Mouse (Mus musculus) CH12.LX (cell line): ENCODE data around the gene Gng3. TPM values are rescaled to one million over a fixed set of nuclear protein-coding genes. Genes with fewer than 3 reads are reported as not detected.

Source experiments
- DNase-seq: peaks from one replicate; pipeline ENCODE4 v3.0.0-alpha.2; 2013; ENCODE audit errors: extremely low read depth
- H3K27ac ChIP-seq: 2 replicates; pipeline ENCODE4 v1.5.1; 2012; ENCODE audit warnings: low read depth, mild to moderate bottlenecking, control low read depth, moderate library complexity; ENCODE audit not compliant: insufficient read depth
- H3K27me3 ChIP-seq: replicated peaks from 2 replicates; pipeline ENCODE3; 2012; ENCODE audit warnings: inconsistent platforms
- H3K36me3 ChIP-seq, 2 experiments: replicated peaks in 1 of 2; 2 replicates each; pipeline versions ENCODE3 to v1.6.1; 2012; ENCODE audit warnings: inconsistent platforms in 1 of 2, low read length in 1 of 2, mild to moderate bottlenecking in 1 of 2, mixed read lengths in 1 of 2, moderate library complexity in 1 of 2; ENCODE audit not compliant: control insufficient read depth in 1 of 2, insufficient read depth in 1 of 2
- H3K4me1 ChIP-seq, 2 experiments: 2 replicates each; pipeline ENCODE4 v1.6.1; 2012; ENCODE audit warnings: inconsistent platforms in 1 of 2, moderate library complexity in 1 of 2; ENCODE audit not compliant: insufficient read depth in 2 of 2, control insufficient read depth in 1 of 2
- H3K4me2 ChIP-seq: 2 replicates; pipeline ENCODE4 v1.6.1; 2012; ENCODE audit warnings: low read depth, mild to moderate bottlenecking, control low read depth; ENCODE audit not compliant: poor library complexity, insufficient read depth, severe bottlenecking
- H3K4me3 ChIP-seq, 3 experiments: fragments of 150-350 bp in 1 of 3; sonication (generic) in 1 of 3; replicated peaks in 1 of 3; 2 replicates each; pipeline versions ENCODE3 to v1.5.1; 2011 to 2012; ENCODE audit warnings: low read depth in 2 of 3, low read length in 2 of 3, mild to moderate bottlenecking in 2 of 3, moderate library complexity in 2 of 3, control low read depth in 1 of 3, improper control_type of control experiment in 1 of 3, inconsistent platforms in 1 of 3, mixed read lengths in 1 of 3; ENCODE audit not compliant: poor library complexity in 1 of 3
- H3K79me2 ChIP-seq: replicated peaks from 2 replicates; pipeline ENCODE4 v1.6.1; 2012; ENCODE audit warnings: mild to moderate bottlenecking, moderate library complexity; ENCODE audit not compliant: control insufficient read depth, poor library complexity, insufficient read depth, severe bottlenecking; ENCODE audit errors: extremely low read depth
- H3K9ac ChIP-seq: 2 replicates; pipeline ENCODE4 v1.6.1; 2012; ENCODE audit warnings: low read depth, mild to moderate bottlenecking, control low read depth, moderate library complexity; ENCODE audit not compliant: insufficient read depth
- H3K9me3 ChIP-seq: replicated peaks from 2 replicates; pipeline ENCODE3; 2012; ENCODE audit warnings: low read length, inconsistent platforms, mixed read lengths
- BHLHE40 ChIP-seq: IDR thresholded peaks from 2 replicates; pipeline ENCODE4 v1.6.1; 2011; ENCODE audit warnings: mild to moderate bottlenecking, low read depth, low read length, improper control_type of control experiment
- CHD1 ChIP-seq: IDR thresholded peaks from 2 replicates; pipeline ENCODE4 v1.6.1; 2012; ENCODE audit warnings: low read depth, low read length, improper control_type of control experiment, inconsistent platforms
- CHD2 ChIP-seq: IDR thresholded peaks from 2 replicates; pipeline ENCODE4 v1.6.1; 2011; ENCODE audit warnings: low read length, improper control_type of control experiment
- CTCF ChIP-seq, 2 experiments: IDR thresholded peaks in 1 of 2; conservative IDR thresholded peaks in 1 of 2; 2 replicates each; pipeline ENCODE4 v1.5.1; 2011 to 2012; ENCODE audit warnings: low read depth in 2 of 2, low read length in 2 of 2, improper control_type of control experiment in 1 of 2, inconsistent platforms in 1 of 2, mild to moderate bottlenecking in 1 of 2, moderate library complexity in 1 of 2
- E2F4 ChIP-seq: IDR thresholded peaks from 2 replicates; pipeline ENCODE4 v1.6.1; 2011; ENCODE audit warnings: low read depth, low read length, improper control_type of control experiment; ENCODE audit not compliant: insufficient replicate concordance
- ELF1 ChIP-seq: IDR thresholded peaks from 2 replicates; pipeline ENCODE4 v1.6.1; 2014; ENCODE audit warnings: low read depth, mild to moderate bottlenecking, inconsistent platforms, low read length, improper control_type of control experiment
- EP300 ChIP-seq: IDR thresholded peaks from 2 replicates; pipeline ENCODE4 v1.6.1; 2011; ENCODE audit warnings: low read length, improper control_type of control experiment
- ETS1 ChIP-seq: conservative IDR thresholded peaks from 2 replicates; pipeline ENCODE4 v1.6.1; 2012; ENCODE audit warnings: low read depth, mild to moderate bottlenecking, inconsistent platforms, low read length, improper control_type of control experiment, moderate library complexity
- HCFC1 ChIP-seq: IDR thresholded peaks from 2 replicates; pipeline ENCODE4 v1.6.1; 2012; ENCODE audit warnings: low read depth, mild to moderate bottlenecking, inconsistent platforms, low read length, improper control_type of control experiment
- KAT2A ChIP-seq: IDR thresholded peaks from 2 replicates; pipeline ENCODE4 v1.6.1; 2012; ENCODE audit warnings: low read length, improper control_type of control experiment, inconsistent platforms; ENCODE audit not compliant: insufficient replicate concordance
- MAFK ChIP-seq: IDR thresholded peaks from 2 replicates; pipeline ENCODE4 v1.6.1; 2011; ENCODE audit warnings: low read length, improper control_type of control experiment; ENCODE audit not compliant: insufficient replicate concordance
- MAX ChIP-seq: IDR thresholded peaks from 2 replicates; pipeline ENCODE4 v1.6.1; 2011; ENCODE audit warnings: low read length, improper control_type of control experiment
- MAZ ChIP-seq: IDR thresholded peaks from 2 replicates; pipeline ENCODE4 v1.6.1; 2012; ENCODE audit warnings: low read depth, mild to moderate bottlenecking, inconsistent platforms, low read length, improper control_type of control experiment, moderate library complexity
- MEF2A ChIP-seq: IDR thresholded peaks from 2 replicates; pipeline ENCODE4 v1.6.1; 2014; ENCODE audit warnings: low read depth, mild to moderate bottlenecking, inconsistent platforms, low read length, improper control_type of control experiment, borderline replicate concordance
- MYC ChIP-seq: IDR thresholded peaks from 2 replicates; pipeline ENCODE4 v1.6.1; 2011; ENCODE audit warnings: low read depth, mild to moderate bottlenecking, improper control_type of control experiment, low read length
- NELFE ChIP-seq: IDR thresholded peaks from 2 replicates; pipeline ENCODE4 v1.6.1; 2011; ENCODE audit warnings: low read depth, low read length, improper control_type of control experiment
- PAX5 ChIP-seq: IDR thresholded peaks from 2 replicates; pipeline ENCODE4 v1.6.1; 2012; ENCODE audit warnings: low read length, inconsistent platforms, mixed read lengths
- POLR2A ChIP-seq: IDR thresholded peaks from 2 replicates; pipeline ENCODE4 v1.6.1; 2011; ENCODE audit warnings: low read depth, mild to moderate bottlenecking, improper control_type of control experiment, low read length
- POLR2AphosphoS2 ChIP-seq: IDR thresholded peaks from 2 replicates; pipeline ENCODE4 v1.6.1; 2011; ENCODE audit warnings: low read depth, low read length, improper control_type of control experiment
- RAD21 ChIP-seq: IDR thresholded peaks from 2 replicates; pipeline ENCODE4 v1.6.1; 2011; ENCODE audit warnings: low read depth, mild to moderate bottlenecking, low read length, improper control_type of control experiment, moderate library complexity
- RCOR1 ChIP-seq: conservative IDR thresholded peaks from 2 replicates; pipeline ENCODE4 v1.6.1; 2012; ENCODE audit warnings: low read depth, mild to moderate bottlenecking, inconsistent platforms, low read length, improper control_type of control experiment
- SIN3A ChIP-seq: IDR thresholded peaks from 2 replicates; pipeline ENCODE4 v1.6.1; 2012; ENCODE audit warnings: low read length, improper control_type of control experiment, inconsistent platforms
- TBP ChIP-seq: conservative IDR thresholded peaks from 2 replicates; pipeline ENCODE4 v1.6.1; 2011; ENCODE audit warnings: low read depth, low read length, improper control_type of control experiment
- TCF12 ChIP-seq: IDR thresholded peaks from 2 replicates; pipeline ENCODE4 v1.6.1; 2014; ENCODE audit warnings: low read depth, mild to moderate bottlenecking, inconsistent platforms, low read length, improper control_type of control experiment
- UBTF ChIP-seq: IDR thresholded peaks from 2 replicates; pipeline ENCODE4 v1.6.1; 2012; ENCODE audit warnings: low read depth, mild to moderate bottlenecking, inconsistent platforms, low read length, improper control_type of control experiment, moderate library complexity
- USF1 ChIP-seq: IDR thresholded peaks from 2 replicates; pipeline ENCODE4 v1.6.1; 2014; ENCODE audit warnings: low read depth, mild to moderate bottlenecking, inconsistent platforms, low read length, improper control_type of control experiment
- USF2 ChIP-seq: conservative IDR thresholded peaks from 2 replicates; pipeline ENCODE4 v1.6.1; 2011; ENCODE audit warnings: low read depth, low read length, improper control_type of control experiment
- ZC3H11A ChIP-seq: IDR thresholded peaks from 2 replicates; pipeline ENCODE4 v1.6.1; 2012; ENCODE audit warnings: low read depth, mild to moderate bottlenecking, inconsistent platforms, low read length, improper control_type of control experiment
- ZKSCAN1 ChIP-seq: IDR thresholded peaks from 2 replicates; pipeline ENCODE4 v1.6.1; 2012; ENCODE audit warnings: low read depth, inconsistent platforms, low read length, improper control_type of control experiment, borderline replicate concordance
- ZNF384 ChIP-seq: IDR thresholded peaks from 2 replicates; pipeline ENCODE4 v1.6.1; 2012; ENCODE audit warnings: low read depth, low read length, improper control_type of control experiment, inconsistent platforms
- dilution Hi-C: fragments of 300-500 bp; cut with MboI; formaldehyde crosslinking; loops from 2 replicates; pipeline ENCODE4 v1.14.3; 2020; ENCODE audit warnings: low sequenced_read_pairs; ENCODE audit not compliant: extremely low pct_unique_long_range_greater_than_20kb, extremely low pct_ligation_motif_present
- in situ Hi-C: fragments of 300-500 bp; cut with MboI; formaldehyde crosslinking; loops from 3 replicates; pipeline ENCODE4 v1.14.3; 2019; ENCODE audit warnings: low sequenced_read_pairs, low pct_ligation_motif_present, low pct_unique_long_range_greater_than_20kb, mixed read lengths
- polyA plus RNA-seq: library from polyadenylated mRNA; unstranded; fragments of >175 nt; gene quantifications from 2 replicates; pipeline ENCODE4 v1.2.1, GENCODE M21; 2012; ENCODE audit warnings: low read depth; ENCODE audit not compliant: insufficient read length
- total RNA-seq, 2 experiments: library from RNA; depleted of rRNA; stranded (reverse); fragments of 300-350 nt in 1 of 2; fragments of >200 nt in 1 of 2; gene quantifications; 2 replicates each; pipeline ENCODE4 v1.2.3; 2012 to 2014

Gng3 gene
- total and polyA plus RNA-seq, 3 experiments: 0.56 to 10.3 (median 6.1) TPM

- peak overlapping the region; percentile 84 to 97 (median 87) for H3K4me3 ChIP-seq
- DNase-seq: no peak
- no peaks in the 10 kb centered on the region for H3K27me3 ChIP-seq
- no peaks in the 10 kb centered on the region for H3K9me3 ChIP-seq
- TF ChIP-seq ELF1 (no peak), USF2 (no peak)
- peaks cover 25 to 43% of the 10 kb centered on the region in 2 experiments for H3K36me3 ChIP-seq
- H3K4me2 ChIP-seq: peak overlapping the region; percentile 43
- H3K27ac ChIP-seq: no peak overlapping the region
- H3K4me1 ChIP-seq: peaks cover 2 to 16% of the 10 kb centered on the region in 2 experiments; a peak in 2 of 4 replicates
- H3K9ac ChIP-seq: peak overlapping the region; percentile 88
- dilution Hi-C loops: no loop called here
- in situ Hi-C loops: no loop called here
- peaks cover 19% of the 10 kb centered on the region for H3K79me2 ChIP-seq
These were observed 33.4 kb upstream of the Gng3 start for GRCm38 (mm10) chr19:8872266-8872840.

DNA sequence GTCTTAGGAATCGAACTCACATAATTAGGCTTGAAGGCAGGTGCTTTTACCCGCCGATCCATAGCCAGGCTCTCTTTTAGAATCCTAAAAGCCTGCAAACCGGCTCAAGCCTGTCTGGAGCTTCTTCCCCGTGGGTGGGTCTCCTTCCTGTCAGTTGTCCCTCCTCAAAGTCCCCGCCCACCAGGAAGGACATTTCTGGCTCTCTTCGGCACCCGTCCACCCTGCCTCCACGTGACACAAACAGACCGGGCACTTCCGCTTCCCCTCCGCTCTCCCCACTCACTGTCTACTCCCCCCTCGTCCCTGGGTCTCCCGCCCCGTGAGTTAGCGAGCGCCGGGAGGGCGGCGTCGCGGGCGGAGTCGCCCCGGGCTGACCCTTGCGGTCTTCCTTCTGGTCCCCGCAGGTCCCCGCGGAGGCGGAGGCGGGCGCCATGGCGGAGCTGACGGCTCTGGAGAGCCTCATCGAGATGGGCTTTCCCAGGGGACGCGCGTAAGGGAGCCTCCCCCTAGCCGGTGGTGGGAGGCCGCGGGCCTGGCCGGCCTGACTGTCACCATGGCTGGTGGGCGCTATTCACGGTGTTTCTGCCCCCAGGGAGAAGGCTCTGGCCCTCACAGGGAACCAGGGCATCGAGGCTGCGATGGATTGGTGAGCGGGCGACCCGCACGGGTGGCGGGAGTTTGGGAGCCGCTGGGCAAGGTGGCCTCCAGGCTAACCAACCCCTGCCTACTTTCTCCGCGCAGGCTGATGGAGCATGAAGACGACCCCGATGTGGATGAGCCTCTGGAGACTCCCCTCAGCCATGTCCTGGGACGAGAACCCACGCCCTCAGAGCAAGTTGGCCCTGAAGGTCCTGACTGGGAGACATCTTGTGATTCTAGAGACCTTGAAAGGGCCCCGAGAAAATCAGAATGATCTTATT lies 32.5 kb upstream of the Gng3 start, which contains the start of gene Ubxn1:
TSS of gene Ubxn1 (plus strand) at position 230 of the 920 bp plus-strand sequence.
- DNase-seq: peak; percentile 98
- peaks cover 21 to 36% of the 10 kb centered on the region in 2 experiments for H3K36me3 ChIP-seq
- in situ Hi-C loops: no loop called here
- no peak for TF ChIP-seq RCOR1
- TF ChIP-seq CHD2: no peak
- no peak for TF ChIP-seq POLR2AphosphoS2
- TF ChIP-seq USF1: peak; percentile 100
- no peak for TF ChIP-seq ETS1
- peak; percentile 99 for TF ChIP-seq SIN3A
- no peak for TF ChIP-seq ZKSCAN1
- TF ChIP-seq HCFC1: peak; percentile 97
- no peak for TF ChIP-seq MAFK
- no peak for TF ChIP-seq PAX5
- TF ChIP-seq BHLHE40: peak; percentile 88
- TF ChIP-seq MAX: peak; percentile 98
- no peak for TF ChIP-seq UBTF
- TF ChIP-seq ZC3H11A: no peak
- TF ChIP-seq RAD21: no peak
- no peak for TF ChIP-seq EP300
- no peak for TF ChIP-seq ZNF384
- TF ChIP-seq MAZ: peak; percentile 96
- no peak for TF ChIP-seq E2F4
- TF ChIP-seq MEF2A: peak; percentile 36; the same call in 1 of the 2 replicates
- peak; percentile 99 for TF ChIP-seq ELF1
- TF ChIP-seq TBP: peak; percentile 58; the same call in 1 of the 2 replicates
- peak; percentile 70 for TF ChIP-seq POLR2A
- peak; percentile 92; the same call in 1 of the 2 replicates for TF ChIP-seq KAT2A
- peak; percentile 69; the same call in 1 of the 2 replicates for TF ChIP-seq NELFE
- peak; percentile 48; the same call in 1 of the 2 replicates for TF ChIP-seq MYC
- no peak for TF ChIP-seq CHD1
- no peak for TF ChIP-seq CTCF (conservative IDR thresholded peaks at IDR 0.05 in 1 of 2, IDR thresholded peaks at IDR 0.05 in 1 of 2; ENCODE audit: low read depth in 2 of 2, low read length in 2 of 2)
- TF ChIP-seq TCF12: peak; percentile 66; the same call in 1 of the 2 replicates
- peak; percentile 98 for TF ChIP-seq USF2

More for the DNA sequence above, 32.5 kb upstream of the Gng3 start, which contains the start of gene Ubxn1:
- Histone ChIP-seq H3K9ac (peak within 1 kb of the TSS; percentile 95), H3K27me3 (no peaks in the 10 kb centered on the region), H3K79me2 (peaks cover 19% of the 10 kb centered on the region), H3K27ac (peak within 1 kb of the TSS; percentile 52), H3K4me2 (peak within 1 kb of the TSS; percentile 92), H3K4me3 (peak within 1 kb of the TSS; percentile 84 to 97 (median 87)), H3K4me1 (peaks cover 2 to 16% of the 10 kb centered on the region in 2 experiments; a peak in 2 of 4 replicates), H3K9me3 (no peaks in the 10 kb centered on the region)
- dilution Hi-C loops: no loop called here
